Mouse (Mus musculus): ENCODE measurements at regions not wholly inside any gene's neighbourhood (a gene's known extent, or its start where the extent isn't known, plus 50 kb on each side); places are given as distances from the start of the nearest gene placed in this dataset.
A peak's percentile ranks its signal among the peaks of the same experiment; 100 is the strongest.

- no peak for DNase-seq (ENCODE audit: low spot score in 2 of 2)
Measured at GRCm38 (mm10) chr11:8227772-8228425, 436.4 kb downstream of the Tns3 start.

GRCm38 (mm10) chr11:8224366-8224765 is 440.0 kb downstream of the Tns3 start:
- DNase-seq (ENCODE audit: low spot score in 2 of 2), result no peak

GRCm38 (mm10) chr11:8220618-8221017 is 443.7 kb downstream of the Tns3 start:
- no peak for DNase-seq (ENCODE audit: low spot score in 2 of 2)

- DNase-seq (ENCODE audit: low spot score in 2 of 2), result no peak
Measured at GRCm38 (mm10) chr11:8219911-8220310, 444.4 kb downstream of the Tns3 start.

- peak; percentile 29 to 43 for DNase-seq (ENCODE audit: low spot score in 2 of 2)
Measured at GRCm38 (mm10) chr11:8215634-8216033, 448.7 kb downstream of the Tns3 start.

- no peak for DNase-seq (ENCODE audit: low spot score in 2 of 2)
Measured at GRCm38 (mm10) chr11:8214305-8214903, 449.9 kb downstream of the Tns3 start.

GRCm38 (mm10) chr11:8213130-8213529 is 451.2 kb downstream of the Tns3 start:
- DNase-seq (ENCODE audit: low spot score in 2 of 2), result no peak

- no peak for DNase-seq (ENCODE audit: low spot score in 2 of 2)
Measured at GRCm38 (mm10) chr11:8212714-8213113, 451.6 kb downstream of the Tns3 start.

GRCm38 (mm10) chr11:8209041-8209440 is 455.3 kb downstream of the Tns3 start:
- peak; percentile 53 to 54 for DNase-seq (ENCODE audit: low spot score in 2 of 2)

- no peak for DNase-seq (ENCODE audit: low spot score in 2 of 2)
Measured at GRCm38 (mm10) chr11:8199293-8199692, 465.0 kb downstream of the Tns3 start.

Data from gastrocnemius, adult 8-10 months (tissue).